Mouse (Mus musculus) lung, embryonic 16.5 days (tissue): Measurements from ENCODE around the gene 2310030G06Rik. TPM values are rescaled to one million over a fixed set of nuclear protein-coding genes. Genes with fewer than 3 reads are reported as not detected.

Experiments used
- ATAC-seq: fragments of 200-750 bp; cut with Nextera tagmentation; 2 replicates; pipeline ENCODE4 v1.8.0; 2017; ENCODE audit warnings: low read depth, mild to moderate bottlenecking, moderate library complexity
- H3K27ac ChIP-seq: fragments of 300-500 bp; sonication (generic); 2 replicates; pipeline ENCODE4 v1.5.1; 2014; ENCODE audit warnings: mild to moderate bottlenecking, control low read depth, low read length
- H3K27me3 ChIP-seq: fragments of 300-500 bp; sonication (generic); 2 replicates; pipeline ENCODE4 v1.6.1; 2014; ENCODE audit warnings: low read depth, low read length, mixed read lengths; ENCODE audit not compliant: control insufficient read depth, insufficient read depth
- H3K36me3 ChIP-seq: fragments of 300-500 bp; sonication (generic); 2 replicates; pipeline ENCODE4 v1.6.1; 2014; ENCODE audit warnings: low read length; ENCODE audit not compliant: control insufficient read depth, insufficient read depth
- H3K4me1 ChIP-seq: fragments of 300-500 bp; sonication (generic); replicated peaks from 2 replicates; pipeline ENCODE4 v1.6.1; 2014; ENCODE audit warnings: low read length, mixed read lengths; ENCODE audit not compliant: control insufficient read depth, insufficient read depth
- H3K4me2 ChIP-seq: fragments of 300-500 bp; sonication (generic); 2 replicates; pipeline ENCODE4 v1.6.1; 2014; ENCODE audit warnings: low read depth, low read length, control low read depth
- H3K4me3 ChIP-seq: fragments of 300-500 bp; sonication (generic); 2 replicates; pipeline ENCODE4 v1.5.1; 2014; ENCODE audit warnings: mild to moderate bottlenecking, low read length, control low read depth
- H3K9ac ChIP-seq: fragments of 300-500 bp; sonication (generic); 2 replicates; pipeline ENCODE4 v1.6.1; 2014; ENCODE audit warnings: low read length, control low read depth
- H3K9me3 ChIP-seq: fragments of 300-500 bp; sonication (generic); 2 replicates; pipeline ENCODE4 v1.6.1; 2016; ENCODE audit warnings: low read length; ENCODE audit not compliant: control insufficient read depth
- WGBS: fragments of 180-500 bp; shearing (Covaris S2); extraction: QIAGEN DNeasy Blood & Tissue Kit; methylation state at CpG from one replicate; pipeline ENCODE4 v1.1.7; 2014; 5-methylcytosine and 5-hydroxymethylcytosine counted together
- polyA plus RNA-seq: library from polyadenylated mRNA; unstranded; fragments of >200 nt; fragmentation: Nextera tagmentation; extraction: Ambion mirVana; gene quantifications from 2 replicates; pipeline ENCODE4 v1.2.1, GENCODE M21; 2015

2310030G06Rik gene
- polyA plus RNA-seq, 1 experiment from 2014 or later, result 14.9 TPM

GRCm38 (mm10) chr9:50768107-50769002 is 22.0 kb upstream of the 2310030G06Rik start, which contains the start of gene Fdxacb1:
Gene Fdxacb1, plus strand, starts transcription at chr9:50768236.
- H3K4me3 ChIP-seq, result peak within 1 kb of the TSS; percentile 81
- peaks cover 8% of the 10 kb centered on the region; the same call in 1 of the 2 replicates for H3K4me1 ChIP-seq
- no peaks in the 10 kb centered on the region for H3K9me3 ChIP-seq
- 3% methylated on average over 57 of the region's 59 CpGs for WGBS
- no peaks in the 10 kb centered on the region for H3K27me3 ChIP-seq
- peak within 1 kb of the TSS; percentile 96 for H3K27ac ChIP-seq
- peak within 1 kb of the TSS; percentile 98 for H3K4me2 ChIP-seq
- peak within 1 kb of the TSS; percentile 87 for H3K9ac ChIP-seq
- ATAC-seq, result peak; percentile 98
- H3K36me3 ChIP-seq, result no peaks in the 10 kb centered on the region

GRCm38 (mm10) chr9:50767531-50768106 is 21.3 kb upstream of the 2310030G06Rik start:
- peak overlapping the region; percentile 98 for H3K4me2 ChIP-seq
- H3K4me3 ChIP-seq, result peak overlapping the region; percentile 81
- whole genome bisulfite sequencing, result 3% methylated on average over 17 of the region's 17 CpGs
- peak overlapping the region; percentile 87 for H3K9ac ChIP-seq
- H3K36me3 ChIP-seq, result no peaks in the 10 kb centered on the region
- H3K9me3 ChIP-seq, result no peaks in the 10 kb centered on the region
- peak overlapping the region; percentile 78 for H3K27ac ChIP-seq
- H3K27me3 ChIP-seq, result no peaks in the 10 kb centered on the region
- peaks cover 8% of the 10 kb centered on the region; the same call in 1 of the 2 replicates for H3K4me1 ChIP-seq
- no peak for ATAC-seq

GRCm38 (mm10) chr9:50763331-50763730 is 17.0 kb upstream of the 2310030G06Rik start:
- WGBS, result 44% methylated on average over 1 of the region's 1 CpGs
- Histone ChIP-seq H3K4me1 (peaks cover 6% of the 10 kb centered on the region; the same call in 1 of the 2 replicates), H3K9ac (no peak overlapping the region), H3K27me3 (no peaks in the 10 kb centered on the region), H3K4me3 (no peak overlapping the region), H3K27ac (no peak overlapping the region), H3K4me2 (no peak overlapping the region), H3K9me3 (no peaks in the 10 kb centered on the region), H3K36me3 (no peaks in the 10 kb centered on the region)
- no peak for ATAC-seq

DNA sequence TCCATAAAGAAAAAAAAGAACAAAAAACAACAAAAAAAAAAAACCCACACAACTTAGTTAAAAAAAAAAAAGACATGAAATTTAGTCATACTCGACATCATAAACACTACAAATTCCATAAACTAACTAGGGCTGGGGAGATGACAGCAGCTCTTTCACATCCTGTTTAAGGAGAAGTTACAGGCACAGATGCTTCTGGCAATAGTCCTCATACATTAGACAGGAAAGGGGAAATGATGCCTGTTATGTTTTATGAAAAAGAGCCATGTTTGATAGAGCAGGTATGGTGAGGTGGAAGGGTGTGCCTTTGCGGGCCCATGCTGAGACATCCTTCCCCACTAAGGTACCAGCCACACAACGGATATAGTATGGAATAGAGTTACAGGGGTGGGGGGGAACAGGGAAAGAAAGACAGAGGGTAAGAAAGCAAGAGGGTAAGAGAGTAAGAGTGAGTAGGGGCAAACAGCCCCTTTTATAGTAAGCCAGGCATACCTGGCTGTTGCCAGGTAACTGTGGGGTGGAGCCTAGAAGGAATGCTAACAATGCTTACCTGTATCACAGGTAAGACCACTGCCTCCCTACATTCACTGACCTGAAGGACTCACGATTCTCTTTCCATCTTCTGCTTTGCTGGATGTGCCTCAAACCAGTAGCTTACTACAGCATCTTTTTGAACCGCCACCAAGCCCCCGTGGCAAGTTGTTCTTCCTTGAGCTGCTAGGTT is 15.3 kb upstream of the 2310030G06Rik start:
- no peaks in the 10 kb centered on the region for H3K9me3 ChIP-seq
- H3K4me1 ChIP-seq, result 0 out of 2 replicates have a peak, but pooled peaks cover 2% of the 10 kb centered on the region
- H3K36me3 ChIP-seq, result no peaks in the 10 kb centered on the region
- peak overlapping the region; percentile 44; the same call in 1 of the 2 replicates for H3K27ac ChIP-seq
- H3K9ac ChIP-seq, result no peak overlapping the region
- H3K27me3 ChIP-seq, result no peaks in the 10 kb centered on the region
- 36% methylated on average over 6 of the region's 6 CpGs for WGBS
- no peak overlapping the region; the same call in 1 of the 2 replicates for H3K4me2 ChIP-seq
- peak; percentile 54 for ATAC-seq
- no peak overlapping the region for H3K4me3 ChIP-seq

DNA sequence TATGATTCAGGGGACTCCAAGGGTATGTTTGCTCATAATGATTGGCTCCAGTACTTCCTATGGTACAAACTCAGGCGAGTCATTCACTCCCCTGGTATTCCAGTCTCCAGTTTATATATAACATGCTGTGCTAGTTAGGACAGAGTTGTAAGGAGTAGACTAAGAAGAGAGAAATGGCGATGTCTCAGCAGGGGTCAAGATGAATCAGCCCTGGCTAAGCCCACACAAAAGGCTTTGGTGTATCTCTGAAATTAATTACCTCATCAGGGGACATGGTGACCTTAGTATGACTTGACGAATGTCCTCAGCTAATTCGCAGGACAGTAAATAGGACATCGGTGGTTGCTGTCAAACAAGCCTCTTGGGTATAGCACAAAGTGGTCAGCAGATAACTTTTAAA is 10.4 kb upstream of the 2310030G06Rik start:
- no peaks in the 10 kb centered on the region for H3K27me3 ChIP-seq
- H3K36me3 ChIP-seq, result no peaks in the 10 kb centered on the region
- no peaks in the 10 kb centered on the region for H3K9me3 ChIP-seq
- no peak overlapping the region for H3K9ac ChIP-seq
- no peak overlapping the region for H3K4me3 ChIP-seq
- no peak overlapping the region for H3K27ac ChIP-seq
- peaks cover 15% of the 10 kb centered on the region for H3K4me1 ChIP-seq
- H3K4me2 ChIP-seq, result no peak overlapping the region
- ATAC-seq, result no peak
- WGBS, result 53% methylated on average over 5 of the region's 5 CpGs

GRCm38 (mm10) chr9:50753947-50754346 is 7.6 kb upstream of the 2310030G06Rik start:
- 33% methylated on average over 7 of the region's 7 CpGs for WGBS

GRCm38 (mm10) chr9:50752784-50753615 is 6.7 kb upstream of the 2310030G06Rik start:
- Histone ChIP-seq H3K4me2 (peak overlapping the region; percentile 61), H3K27ac (peak overlapping the region; percentile 92), H3K4me1 (peaks cover 24% of the 10 kb centered on the region), H3K9me3 (no peaks in the 10 kb centered on the region), H3K9ac (peak overlapping the region; percentile 65), H3K4me3 (peak overlapping the region; percentile 48), H3K36me3 (no peaks in the 10 kb centered on the region), H3K27me3 (no peaks in the 10 kb centered on the region)
- ATAC-seq, result peak; percentile 91
- 54% methylated on average over 17 of the region's 17 CpGs for WGBS

More at GRCm38 (mm10) chr9:50753947-50754346, 7.6 kb upstream of the 2310030G06Rik start:
- peak overlapping the region; percentile 1; the same call in 1 of the 2 replicates for H3K27ac ChIP-seq
- ATAC-seq, result no peak
- H3K36me3 ChIP-seq, result no peaks in the 10 kb centered on the region
- peak overlapping the region; percentile 61 for H3K4me2 ChIP-seq
- H3K4me1 ChIP-seq, result peaks cover 24% of the 10 kb centered on the region
- peak overlapping the region; percentile 48 for H3K4me3 ChIP-seq
- peak overlapping the region; percentile 65 for H3K9ac ChIP-seq
- no peaks in the 10 kb centered on the region for H3K9me3 ChIP-seq
- no peaks in the 10 kb centered on the region for H3K27me3 ChIP-seq

GRCm38 (mm10) chr9:50752054-50752602 is 5.8 kb upstream of the 2310030G06Rik start, which contains the start of gene Hspb2:
Gene Hspb2, minus strand, starts transcription at chr9:50752354.
- Histone ChIP-seq H3K9ac (peak within 1 kb of the TSS; percentile 65), H3K27me3 (no peaks in the 10 kb centered on the region), H3K27ac (peak within 1 kb of the TSS; percentile 92), H3K4me3 (peak within 1 kb of the TSS; percentile 48), H3K36me3 (no peaks in the 10 kb centered on the region), H3K4me2 (peak within 1 kb of the TSS; percentile 61), H3K9me3 (no peaks in the 10 kb centered on the region), H3K4me1 (peaks cover 24% of the 10 kb centered on the region)
- WGBS, result 52% methylated on average over 14 of the region's 14 CpGs
- ATAC-seq, result peak; percentile 59
